Mouse (Mus musculus) lung, postnatal 0 days (tissue): ENCODE results near the gene Stk10.

Experiments
- CTCF ChIP-seq: IDR thresholded peaks from 2 replicates; pipeline ENCODE4 v1.5.1; 2016; ENCODE audit warnings: antibody characterized with exemption, mild to moderate bottlenecking
- EP300 ChIP-seq: IDR thresholded peaks from 2 replicates; pipeline ENCODE4 v1.6.1; 2016; ENCODE audit warnings: antibody characterized with exemption, mild to moderate bottlenecking, control low read depth

- TF ChIP-seq CTCF = no peak
- TF ChIP-seq EP300 = no peak
These were observed 67.3 kb downstream of the Stk10 start for GRCm38 (mm10) chr11:32600371-32600770.
